In the genomic region with DNA sequence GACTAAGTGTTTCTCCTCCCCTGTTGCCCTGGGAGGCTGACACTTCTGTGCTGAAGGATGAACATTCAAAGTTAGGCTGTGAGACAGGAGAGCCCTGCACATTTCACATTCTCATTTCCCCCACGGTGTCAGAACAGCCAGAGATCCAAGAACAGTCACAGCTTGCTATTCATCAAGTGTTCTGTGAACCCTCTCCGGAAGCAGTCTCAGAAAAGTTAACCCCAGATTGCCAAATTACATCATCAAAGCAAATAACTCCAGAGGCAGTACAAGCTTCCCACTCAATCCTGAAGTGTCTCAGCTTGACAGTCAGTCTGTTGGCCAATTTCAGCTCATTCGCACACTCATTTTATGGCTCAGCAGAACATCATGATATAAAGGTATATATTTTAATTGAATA, we compare ENCODE assay signal across 8 mouse cellular contexts. TPM values are rescaled to one million over a fixed set of nuclear protein-coding genes. Genes with fewer than 3 reads are reported as not detected.
DNase-seq lines count a peak whose midpoint lies in the region; ATAC-seq and TF ChIP-seq lines count a peak whose summit lies in the region.

No protein-coding gene starts in this region.

- H3K4me2 ChIP-seq in kidney, postnatal 0 days (ENCODE audit: low read length), result peak overlapping the region; percentile 74
- peak overlapping the region; percentile 28; the same call in 1 of the 2 replicates for H3K4me2 ChIP-seq in liver, embryonic 15.5 days
- peak overlapping the region; percentile 59 for H3K4me2 ChIP-seq in neural tube, embryonic 14.5 days (ENCODE audit: low read depth, low read length)

- 0 out of 2 replicates have a peak, but pooled peaks cover 6% of the 10 kb centered on the region for H3K4me1 ChIP-seq in heart, embryonic 10.5 days
- H3K4me1 ChIP-seq in kidney, postnatal 0 days (replicated peaks; ENCODE audit: insufficient read depth, low read length), result no peaks in the 10 kb centered on the region
- no peaks in the 10 kb centered on the region for H3K4me1 ChIP-seq in liver, embryonic 15.5 days (replicated peaks)
- H3K4me1 ChIP-seq in neural tube, embryonic 14.5 days (ENCODE audit: control insufficient read depth, insufficient read depth, low read length), result no peaks in the 10 kb centered on the region

- ATAC-seq in kidney, postnatal 0 days (replicated peaks; ENCODE audit: low FRiP score, low read depth), result 0 out of 2 replicates have a peak, but pooled peaks have one; percentile 26
- peak; percentile 58 for ATAC-seq in liver, embryonic 15.5 days (ENCODE audit: insufficient read depth)
- 0 out of 2 replicates have a peak, but pooled peaks have one; percentile 46 for ATAC-seq in neural tube, embryonic 14.5 days (ENCODE audit: low read depth)

- no peaks in the 10 kb centered on the region for H3K27me3 ChIP-seq in heart, embryonic 10.5 days (ENCODE audit: insufficient read depth, poor library complexity, severe bottlenecking)
- H3K27me3 ChIP-seq in kidney, postnatal 0 days (ENCODE audit: insufficient read depth, low read length), result no peaks in the 10 kb centered on the region
- peaks cover 3% of the 10 kb centered on the region; the same call in 1 of the 2 replicates for H3K27me3 ChIP-seq in liver, embryonic 15.5 days
- no peaks in the 10 kb centered on the region for H3K27me3 ChIP-seq in neural tube, embryonic 14.5 days (ENCODE audit: control insufficient read depth, insufficient read depth, low read length)

- no peak for TF ChIP-seq CTCF in kidney, postnatal 0 days (IDR thresholded peaks at IDR 0.05; ENCODE audit: low read depth)

- no peaks in the 10 kb centered on the region for H3K9me3 ChIP-seq in heart, embryonic 10.5 days
- no peaks in the 10 kb centered on the region for H3K9me3 ChIP-seq in kidney, postnatal 0 days (replicated peaks; ENCODE audit: low read length)
- H3K9me3 ChIP-seq in liver, embryonic 15.5 days (replicated peaks), result no peaks in the 10 kb centered on the region
- H3K9me3 ChIP-seq in neural tube, embryonic 14.5 days (ENCODE audit: control insufficient read depth, low read length), result no peaks in the 10 kb centered on the region

- peak overlapping the region; percentile 56 for H3K4me3 ChIP-seq in heart, embryonic 10.5 days
- H3K4me3 ChIP-seq in kidney, postnatal 0 days (replicated peaks; ENCODE audit: low read depth, low read length), result peak overlapping the region; percentile 34
- H3K4me3 ChIP-seq in liver, embryonic 15.5 days (replicated peaks), result peak overlapping the region; percentile 41
- peak overlapping the region; percentile 37 for H3K4me3 ChIP-seq in neural tube, embryonic 14.5 days (ENCODE audit: low read depth, low read length)

- H3K36me3 ChIP-seq in heart, embryonic 10.5 days, result no peaks in the 10 kb centered on the region
- no peaks in the 10 kb centered on the region for H3K36me3 ChIP-seq in kidney, postnatal 0 days (ENCODE audit: insufficient read depth, low read length)
- no peaks in the 10 kb centered on the region for H3K36me3 ChIP-seq in liver, embryonic 15.5 days (replicated peaks)
- H3K36me3 ChIP-seq in neural tube, embryonic 14.5 days (ENCODE audit: control insufficient read depth, insufficient read depth, low read length), result no peaks in the 10 kb centered on the region

- peak; percentile 14 for DNase-seq in adrenal gland, adult 2 months
- no peak for DNase-seq in adrenal gland, postnatal 36 days
- peak; percentile 52 for DNase-seq in embryo, embryonic 11 days
- no peak for DNase-seq in heart, embryonic 10.5 days (ENCODE audit: low spot score)
- peak; percentile 86 for DNase-seq in kidney, postnatal 0 days (ENCODE audit: low spot score)
- no peak for DNase-seq in urinary bladder, adult 18-20 months (ENCODE audit: low spot score in 2 of 2)

- 6% methylated on average over 3 of the region's 3 CpGs for WGBS in heart, embryonic 10.5 days
- WGBS in kidney, postnatal 0 days, result 4% methylated on average over 3 of the region's 3 CpGs
- 7% methylated on average over 3 of the region's 3 CpGs for WGBS in liver, embryonic 15.5 days (ENCODE audit: insufficient replicate concordance)
- 0% methylated on average over 3 of the region's 3 CpGs for WGBS in neural tube, embryonic 14.5 days

- peak overlapping the region; percentile 68 for H3K27ac ChIP-seq in heart, embryonic 10.5 days
- H3K27ac ChIP-seq in kidney, postnatal 0 days, result no peak overlapping the region
- peak overlapping the region; percentile 78 for H3K27ac ChIP-seq in liver, embryonic 15.5 days (replicated peaks)
- H3K27ac ChIP-seq in neural tube, embryonic 14.5 days (ENCODE audit: low read depth, low read length), result no peak overlapping the region

- no peak overlapping the region for H3K9ac ChIP-seq in kidney, postnatal 0 days (ENCODE audit: low read depth, low read length)
- no peak overlapping the region for H3K9ac ChIP-seq in liver, embryonic 15.5 days
- H3K9ac ChIP-seq in neural tube, embryonic 14.5 days (replicated peaks; ENCODE audit: low read depth, low read length), result no peak overlapping the region

RNA-seq across cellular contexts. Expression of gene Abca8b, which starts 0.6 kb away (rescaled TPM):
- 10 to 100 TPM in 1 of 2 experiments, 1 to 10 TPM in 1; 6.5 to 12.6 TPM for total RNA-seq in adrenal gland, adult 2 months (2021)
- polyA plus RNA-seq in adrenal gland, adult 2 months (2012; rRNA removed), result 0.58 and 0.62 TPM in 2 replicates
- 1 to 10 TPM; 6.9 to 8.2 TPM for total RNA-seq in adrenal gland, postnatal 36 days (2021)
- polyA plus RNA-seq in heart, embryonic 10.5 days (2016; fragmentation: Nextera tagmentation; extraction: Ambion mirVana), result 0.48 and 1.1 TPM in 2 replicates
- polyA plus RNA-seq in kidney, postnatal 0 days (2015; fragmentation: Nextera tagmentation; extraction: Ambion mirVana), result 0.31 and 0.38 TPM in 2 replicates
- polyA plus RNA-seq in liver, embryonic 15.5 days (2015; fragmentation: Nextera tagmentation; extraction: Ambion mirVana), result 6.4 and 7.8 TPM in 2 replicates
- polyA plus RNA-seq in neural tube, embryonic 14.5 days (2014; fragmentation: Nextera tagmentation; extraction: Ambion mirVana), result 1.9 and 2.7 TPM in 2 replicates

Comparison
In these comparisons a context has a peak if more than half of its experiments do, and no peak if none do; other contexts are left out.
1. DNase-seq: peak in adrenal gland, adult 2 months (single experiment), embryo, embryonic 11 days (single experiment) and kidney, postnatal 0 days (single experiment); none in adrenal gland, postnatal 36 days (0 of 2), heart, embryonic 10.5 days (single experiment) and urinary bladder, adult 18-20 months (0 of 2).
2. H3K27ac ChIP-seq: peak in heart, embryonic 10.5 days (single experiment) and liver, embryonic 15.5 days (single experiment); none in kidney, postnatal 0 days (single experiment) and neural tube, embryonic 14.5 days (single experiment).
3. Peak in every context shown above with its lines, with median percentiles within 50 percentile points of each other: H3K4me3 ChIP-seq, ATAC-seq and H3K4me2 ChIP-seq.